Mouse (Mus musculus) stomach, postnatal 0 days (tissue): ENCODE data around the gene Glp1r.

Experiments
- CTCF ChIP-seq: IDR thresholded peaks from 2 replicates; pipeline ENCODE4 v1.5.1; 2016; ENCODE audit warnings: antibody characterized with exemption, low read depth, mild to moderate bottlenecking, moderate library complexity
- EP300 ChIP-seq: optimal IDR thresholded peaks from 2 replicates; pipeline ENCODE3; 2016; ENCODE audit warnings: antibody characterized with exemption

DNA sequence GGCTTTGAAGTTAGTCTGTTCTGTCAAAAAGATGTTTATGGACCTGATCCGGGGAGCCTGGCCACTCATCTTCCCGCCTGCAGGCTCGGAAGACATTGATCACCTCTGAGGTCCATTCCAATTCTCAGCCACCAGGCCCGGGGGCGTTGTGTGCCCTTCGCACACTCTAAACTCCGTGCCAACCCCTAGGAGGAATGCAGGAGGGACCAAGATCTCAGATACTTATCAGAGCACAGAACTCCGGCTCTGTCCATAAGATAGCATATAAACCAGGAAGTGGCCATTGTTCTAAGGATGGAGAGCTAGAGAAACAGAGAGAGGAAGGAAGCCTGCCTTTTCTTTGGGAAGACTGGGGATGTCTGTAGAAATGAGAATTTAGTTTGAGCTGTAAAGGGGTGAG, 18.1 kb upstream of the Glp1r start:
- TF ChIP-seq CTCF (no peak), EP300 (no peak)
